Mouse (Mus musculus) spleen, postnatal 14 days (tissue): Measurements from ENCODE around the gene Zfp329.
"Not testable (repeated sequence)": the region's sequence is repeated elsewhere in the genome, so short reads cannot be mapped to it uniquely, and the experiment has no call there.

ENCODE experiments used
- DNase-seq, 2 experiments: peaks; one replicate each; pipeline ENCODE4 v3.0.0; 2021 to 2022; ENCODE audit warnings: low spot score in 2 of 2

Zfp329 gene

DNA sequence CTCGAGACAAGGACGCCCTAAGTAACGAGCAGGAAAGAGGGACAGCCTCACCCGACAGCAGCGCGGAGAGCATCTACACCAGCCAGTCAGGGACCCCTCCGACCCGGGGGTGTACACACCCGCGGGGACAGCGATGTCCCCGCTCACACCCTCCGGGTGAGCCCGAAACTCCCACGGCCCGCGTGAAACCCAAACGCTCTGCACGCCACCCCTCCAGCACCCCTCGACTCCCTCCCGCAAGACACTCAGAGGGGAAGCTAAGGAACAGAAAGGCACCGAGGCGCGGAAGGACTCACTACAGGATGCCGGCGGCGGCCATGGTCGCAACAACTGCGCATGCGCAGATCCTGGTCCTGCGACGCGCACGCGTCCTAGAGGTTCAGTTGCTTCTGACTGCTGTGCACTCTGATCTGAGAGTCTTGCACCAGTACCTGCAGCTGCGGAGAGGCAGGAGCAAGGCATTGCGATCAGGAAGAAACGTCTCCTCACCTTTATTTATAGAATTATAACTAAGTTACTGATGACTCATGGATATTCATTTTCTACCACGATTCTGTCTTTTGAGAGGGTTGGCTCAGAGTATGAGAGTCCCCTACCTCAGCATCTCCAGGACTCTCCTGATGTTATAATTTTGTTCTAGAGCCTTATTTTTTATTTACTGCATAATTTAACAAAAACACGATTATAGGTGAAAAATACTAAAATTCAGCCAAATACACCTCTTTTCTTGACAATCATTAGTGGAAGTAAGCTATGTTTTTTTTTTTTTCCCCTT lies at the start of gene Zfp329:
Gene Zfp329, minus strand, starts transcription at position 338 of the 775 bp plus-strand sequence.
- peak; percentile 81 to 87 for DNase-seq

DNA sequence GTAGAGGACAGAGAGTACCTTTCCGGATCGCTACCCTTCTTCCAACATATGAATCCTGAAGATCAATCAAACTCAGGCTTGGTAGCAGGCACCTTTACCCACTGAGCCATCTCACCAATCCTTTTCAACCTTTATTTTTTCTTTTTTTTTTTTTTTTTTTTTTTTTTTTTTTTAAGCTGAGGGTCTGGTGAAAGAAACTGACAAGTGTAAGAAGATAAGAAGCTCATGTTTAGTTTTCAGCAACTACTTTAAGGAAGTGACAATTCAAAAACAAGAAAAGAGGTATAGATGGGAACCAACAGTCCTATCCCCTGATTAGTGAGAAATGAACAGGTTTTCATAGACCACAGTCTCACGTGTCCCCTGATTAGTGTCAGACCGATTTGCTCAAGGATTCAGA lies 17.1 kb upstream of the Zfp329 start:
- no peak for DNase-seq

GRCm38 (mm10) chr7:12835193-12835671 lies 16.6 kb upstream of the Zfp329 start:
- no peak for DNase-seq

GRCm38 (mm10) chr7:12834162-12835120 lies 15.8 kb upstream of the Zfp329 start, which contains the start of gene Zfp110:
TSS of gene Zfp110 (plus strand) at chr7:12834761.
- DNase-seq = peak; percentile 75 to 88

DNA sequence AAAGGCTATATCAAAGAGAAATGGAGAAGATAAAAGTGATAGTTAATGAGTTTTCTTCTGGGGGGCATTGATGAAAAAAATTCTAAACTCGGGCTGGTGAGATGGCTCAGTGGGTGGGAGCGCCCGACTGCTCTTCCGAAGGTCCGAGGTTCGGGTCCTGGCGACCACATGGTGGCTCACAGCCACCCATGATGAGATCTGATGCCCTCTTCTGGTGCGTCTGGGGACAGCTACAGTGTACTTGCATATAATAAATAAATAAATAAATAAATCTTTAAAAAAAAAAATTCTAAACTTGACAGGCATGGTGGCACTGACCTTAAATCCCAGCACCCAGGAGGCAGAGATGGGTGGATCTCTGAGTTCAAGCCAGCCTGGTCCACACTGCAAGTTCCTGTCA lies 3.1 kb downstream of the Zfp329 start:
- DNase-seq = no peak

DNA sequence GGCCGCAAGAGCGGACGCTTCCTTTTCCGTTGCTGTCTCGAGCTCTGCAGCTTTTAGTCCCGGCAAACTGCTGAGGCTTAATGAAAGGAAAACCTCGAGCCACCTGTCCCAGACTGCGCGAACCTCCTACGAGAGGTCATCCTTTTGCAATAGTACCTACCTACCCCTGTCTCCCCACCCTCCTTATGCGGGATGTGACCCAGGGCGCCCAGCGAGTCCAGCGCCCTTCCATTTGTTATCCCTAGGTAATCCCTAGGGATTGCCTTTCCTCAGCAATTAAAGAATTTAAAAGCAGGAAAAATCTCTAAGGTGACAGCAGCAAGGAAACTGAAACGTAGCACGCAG lies 15.0 kb downstream of the Zfp329 start:
- DNase-seq = no peak

DNA sequence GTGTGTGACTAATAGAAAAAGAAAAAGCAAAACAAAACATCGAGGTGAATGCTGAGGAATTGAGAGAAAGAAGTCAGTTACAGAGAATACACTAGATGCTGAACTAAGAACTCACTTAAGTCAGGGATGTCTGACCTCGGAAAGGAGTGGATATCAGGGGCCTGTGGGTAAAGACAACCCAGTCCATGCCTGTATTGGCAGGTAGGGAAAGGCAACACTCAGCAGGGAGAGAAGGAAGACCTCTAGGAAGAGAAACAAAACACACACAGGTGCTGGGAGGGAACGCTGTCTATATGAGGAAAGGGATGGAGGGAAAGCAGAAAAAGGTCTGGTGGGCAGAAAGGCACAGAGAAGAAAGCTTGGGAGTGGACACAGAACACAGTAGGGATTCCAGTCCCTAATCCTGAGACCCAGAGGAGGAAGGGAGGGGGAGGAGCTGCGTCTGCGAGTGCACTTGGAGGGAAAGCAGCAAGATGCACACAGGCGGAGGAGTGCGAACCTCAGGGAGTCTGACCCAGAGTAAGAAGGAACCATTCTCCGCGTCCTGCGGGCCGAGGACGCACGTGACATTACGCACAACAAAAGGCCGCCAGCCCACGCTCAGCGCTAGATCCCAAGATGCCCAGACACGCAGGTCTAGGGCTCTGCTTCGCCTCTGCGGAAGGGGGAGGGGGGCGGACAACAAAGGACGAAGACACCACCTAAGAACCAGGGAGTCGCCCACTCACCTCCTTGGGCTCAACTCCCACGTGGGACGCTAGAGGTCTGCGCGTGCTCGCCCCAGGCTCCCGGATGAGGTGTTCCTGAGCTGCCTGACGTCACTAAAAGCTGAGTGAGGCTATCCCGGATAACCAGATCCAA lies 15.6 kb downstream of the Zfp329 start, which contains the start of gene Zscan18:
Gene Zscan18, minus strand, starts transcription at position 770 of the 861 bp plus-strand sequence.
- DNase-seq = peak; percentile 4 to 8

GRCm38 (mm10) chr7:12799554-12799953 lies 19.1 kb downstream of the Zfp329 start:
- DNase-seq = no peak

DNA sequence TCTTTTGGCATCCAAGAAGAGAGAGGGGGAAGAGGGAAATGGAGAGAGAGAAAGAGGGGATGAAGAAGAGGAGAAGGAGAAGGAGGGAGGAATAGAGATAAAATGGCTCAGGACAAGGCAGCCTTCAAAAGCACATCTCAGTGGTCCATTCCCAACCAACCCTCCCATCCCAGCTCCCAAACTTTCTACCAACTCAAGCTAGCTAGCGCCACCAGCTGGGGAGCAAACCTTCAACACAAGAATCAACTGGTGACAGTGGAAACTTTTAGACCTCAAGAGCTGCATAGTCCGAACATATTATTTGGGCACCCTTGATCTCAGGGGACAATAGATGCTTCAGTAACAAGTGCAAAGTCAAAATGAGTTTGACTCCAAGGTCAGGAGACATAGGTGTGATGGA lies 20.7 kb downstream of the Zfp329 start:
- no peak for DNase-seq

DNA sequence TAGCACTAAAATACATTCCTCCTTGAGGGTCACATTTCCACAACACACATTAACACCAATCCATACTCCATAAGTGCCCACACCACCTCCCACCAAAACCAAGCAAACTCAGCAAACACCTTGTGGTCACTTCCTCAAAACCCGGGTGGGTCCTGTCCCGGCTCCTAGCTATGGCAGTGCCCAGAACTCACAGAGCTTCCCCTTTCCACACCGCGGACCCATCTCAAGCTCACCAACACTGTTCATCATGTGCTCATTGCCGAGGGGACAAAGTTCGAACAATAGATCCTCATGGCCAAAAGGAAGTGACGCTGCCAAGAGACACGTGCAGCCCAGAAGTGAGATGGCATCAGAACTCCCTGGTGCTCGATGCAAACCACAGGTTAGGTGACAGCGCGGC lies 26.0 kb downstream of the Zfp329 start:
- not testable (repeated sequence) for DNase-seq

DNA sequence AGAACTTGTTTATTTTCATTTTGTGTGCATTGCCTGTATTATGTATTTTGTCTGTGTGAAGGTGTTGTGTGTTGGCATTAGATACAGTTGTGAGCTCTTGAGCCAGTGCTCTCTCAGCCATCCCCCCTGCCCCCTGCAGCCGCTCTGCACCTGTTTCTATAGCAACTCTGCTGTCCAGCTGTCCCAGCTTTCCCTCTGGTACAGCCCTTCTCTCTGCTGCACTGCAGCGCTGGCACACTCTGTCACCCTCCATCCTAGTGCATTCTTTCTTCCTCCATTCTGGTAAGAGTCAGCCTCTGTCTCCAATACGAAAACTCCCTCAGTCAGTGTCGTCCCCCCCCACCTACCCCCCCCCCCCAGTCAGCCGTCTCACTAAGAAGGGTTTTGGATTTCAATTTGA lies 30.6 kb downstream of the Zfp329 start:
- no peak for DNase-seq

GRCm38 (mm10) chr7:12787333-12787732 lies 31.3 kb downstream of the Zfp329 start:
- no peak for DNase-seq

GRCm38 (mm10) chr7:12780151-12780830 lies 38.4 kb downstream of the Zfp329 start:
- DNase-seq = peak; percentile 24 to 47

GRCm38 (mm10) chr7:12779782-12780150 lies 38.9 kb downstream of the Zfp329 start:
- DNase-seq = no peak

- DNase-seq = no peak
Measured at GRCm38 (mm10) chr7:12779141-12779540, 39.5 kb downstream of the Zfp329 start.

GRCm38 (mm10) chr7:12774606-12775005 lies 44.1 kb downstream of the Zfp329 start:
- no peak for DNase-seq

DNA sequence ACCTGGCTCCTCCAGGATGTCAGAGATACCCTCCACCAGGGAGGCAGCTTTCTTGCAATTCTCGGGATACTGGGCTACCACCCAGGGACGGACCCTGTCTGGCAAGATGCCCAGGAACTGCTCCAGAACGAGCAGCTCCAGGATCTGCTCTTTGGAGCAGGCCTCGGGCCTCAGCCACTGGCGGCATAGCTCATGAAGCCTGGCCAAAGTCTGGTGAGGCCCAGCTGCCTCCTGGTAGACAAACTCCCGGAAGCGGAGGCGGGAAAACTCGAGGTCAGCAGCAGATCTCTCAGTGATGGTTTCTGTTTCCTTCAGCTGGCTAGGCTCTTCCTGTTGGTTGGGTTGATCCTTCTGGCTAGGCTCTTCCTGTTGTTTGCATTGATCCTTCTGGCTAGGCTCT lies 44.5 kb downstream of the Zfp329 start:
- no peak for DNase-seq
